Mouse (Mus musculus) forelimb bud, embryonic 11.5 days (tissue): ENCODE data around the gene 1700025G04Rik.
A peak's percentile ranks its signal among the peaks of the same experiment; 100 is the strongest.

Experiments
- DNase-seq: peaks from one replicate; pipeline ENCODE4 v3.0.0-alpha.2; 2012; ENCODE audit warnings: low read depth, low spot score

1700025G04Rik gene

DNA sequence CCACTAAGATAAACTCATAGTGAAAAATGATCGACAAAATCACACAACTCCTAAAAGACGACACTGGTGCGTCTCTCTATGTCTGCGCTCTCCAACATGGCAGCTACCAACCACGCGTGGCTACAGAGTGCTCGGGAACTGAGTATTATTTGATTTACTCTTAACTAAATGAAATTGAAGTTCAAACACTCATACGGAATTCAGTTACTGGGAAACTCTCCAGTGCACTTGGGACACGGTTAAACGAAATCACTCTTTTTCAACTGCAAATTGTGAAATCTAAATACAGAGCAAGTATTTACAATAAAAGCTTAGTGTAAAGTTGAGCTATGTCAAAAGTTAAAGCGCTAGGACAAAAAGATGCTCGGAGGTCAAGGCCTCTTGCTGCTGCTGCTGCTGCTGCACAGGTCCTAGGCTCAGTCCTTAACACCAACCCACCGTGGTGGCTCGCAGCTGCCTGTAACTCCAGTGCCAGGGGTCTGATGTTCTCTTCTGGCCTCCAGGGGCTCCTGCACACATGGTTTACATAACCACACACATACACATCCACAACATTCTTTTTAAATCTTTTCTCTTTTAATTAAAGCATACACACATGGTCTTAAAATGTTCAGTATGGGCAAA lies 13.6 kb downstream of the 1700025G04Rik start:
- DNase-seq = no peak

DNA sequence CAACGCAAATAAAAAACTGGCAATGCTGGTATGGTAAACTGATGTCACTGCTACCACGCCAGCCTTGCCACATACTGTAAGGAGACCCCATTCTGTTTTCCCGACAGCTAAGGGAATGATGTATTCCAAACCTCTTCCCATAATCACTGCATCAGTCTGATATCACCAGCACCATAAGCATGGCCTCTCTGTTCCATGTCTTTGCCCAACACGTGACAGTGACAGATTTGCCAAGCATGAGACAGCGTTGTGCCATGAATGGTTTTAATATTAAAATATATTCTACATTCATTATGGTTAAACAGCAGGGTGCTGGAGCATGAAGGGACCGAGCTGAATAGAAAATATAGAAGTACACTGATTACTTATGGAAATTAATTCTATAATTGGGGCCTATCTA lies 14.2 kb downstream of the 1700025G04Rik start:
- no peak for DNase-seq

GRCm38 (mm10) chr1:152070441-152070840 lies 19.5 kb downstream of the 1700025G04Rik start:
- no peak for DNase-seq

DNA sequence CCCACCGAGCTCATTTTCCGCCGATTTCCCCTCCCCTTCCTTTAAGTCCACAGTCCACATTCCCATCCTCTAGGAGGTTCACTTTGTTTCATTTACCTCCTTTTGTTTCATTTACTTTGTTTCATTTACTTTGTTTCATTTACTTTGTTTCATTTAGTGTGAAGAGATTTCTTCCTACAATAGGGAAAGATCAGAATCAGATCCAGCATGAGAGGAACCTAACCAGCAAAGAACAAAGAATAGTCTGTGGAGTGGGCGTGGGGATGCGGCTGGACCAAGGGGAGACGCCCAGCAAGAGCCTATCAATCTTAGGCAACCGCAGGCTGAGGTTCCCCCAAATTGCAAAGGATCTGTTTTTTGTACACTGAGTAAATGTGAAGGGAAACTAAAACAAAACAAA lies 20.2 kb downstream of the 1700025G04Rik start:
- DNase-seq = no peak

GRCm38 (mm10) chr1:152067919-152068318 lies 22.0 kb downstream of the 1700025G04Rik start:
- no peak for DNase-seq

DNA sequence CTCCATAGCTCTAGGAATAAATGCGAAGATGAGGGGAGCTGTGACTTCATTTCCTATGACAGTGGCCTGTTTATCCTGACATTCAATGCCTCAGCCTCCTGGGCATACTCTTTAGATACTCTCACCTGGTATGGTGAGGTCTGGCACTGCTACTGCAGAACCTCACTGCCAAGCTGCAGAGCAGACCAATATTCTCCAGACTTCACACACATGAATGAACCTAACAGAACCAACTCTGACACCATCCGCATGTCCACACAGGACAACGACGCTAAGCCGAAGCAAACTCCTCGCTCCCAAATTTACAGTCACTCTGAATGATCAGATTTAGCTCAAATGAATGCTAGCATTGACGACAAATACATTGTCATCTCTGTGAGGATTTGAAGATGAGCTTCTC lies 24.4 kb downstream of the 1700025G04Rik start:
- no peak for DNase-seq

GRCm38 (mm10) chr1:152063357-152064145 lies 26.4 kb downstream of the 1700025G04Rik start:
- DNase-seq = no peak

GRCm38 (mm10) chr1:152061745-152062144 lies 28.2 kb downstream of the 1700025G04Rik start:
- no peak for DNase-seq

- no peak for DNase-seq
Measured at GRCm38 (mm10) chr1:152060265-152060664, 29.7 kb downstream of the 1700025G04Rik start.

DNA sequence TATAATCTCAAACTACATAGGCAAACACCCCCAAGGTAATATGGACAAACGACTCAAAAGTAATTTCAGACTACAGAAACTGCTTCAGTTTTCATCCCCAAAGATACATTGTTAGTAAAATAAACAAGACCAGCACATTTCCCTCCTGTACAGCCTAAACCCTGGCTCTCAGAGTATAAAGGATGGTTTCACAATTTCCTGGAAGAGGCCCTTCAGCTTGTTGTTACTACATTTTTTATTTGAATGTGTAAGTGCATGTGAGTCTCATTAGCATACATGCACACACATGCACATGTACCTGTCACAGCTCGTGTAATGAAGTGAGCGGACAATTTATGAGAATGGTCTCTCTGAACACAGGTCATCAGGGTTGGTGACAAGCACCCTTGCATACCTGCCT lies 31.1 kb downstream of the 1700025G04Rik start:
- DNase-seq = no peak

- no peak for DNase-seq
Measured at GRCm38 (mm10) chr1:152053112-152053511, 36.8 kb downstream of the 1700025G04Rik start.

- no peak for DNase-seq
Measured at GRCm38 (mm10) chr1:152051858-152052257, 38.1 kb downstream of the 1700025G04Rik start.

GRCm38 (mm10) chr1:152050037-152050436 lies 39.9 kb downstream of the 1700025G04Rik start:
- no peak for DNase-seq

DNA sequence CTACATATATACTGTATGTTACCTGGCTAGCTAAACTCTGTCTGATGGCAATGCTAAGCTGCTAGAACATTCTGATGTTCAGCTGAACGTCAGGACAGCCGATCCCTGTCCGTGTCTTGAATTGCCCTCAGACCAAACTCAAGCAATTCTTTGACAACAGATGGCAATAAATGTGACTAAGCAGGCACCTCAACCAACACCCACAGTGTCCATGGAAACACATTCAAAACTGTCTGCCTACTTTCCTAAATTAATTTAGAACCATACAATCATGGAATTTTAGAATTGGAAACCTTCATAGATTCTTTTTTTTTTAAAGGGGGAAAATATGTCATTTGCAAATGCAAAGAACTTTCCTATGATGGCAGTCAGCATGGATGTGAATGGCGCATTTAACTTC lies 41.6 kb downstream of the 1700025G04Rik start:
- no peak for DNase-seq

DNA sequence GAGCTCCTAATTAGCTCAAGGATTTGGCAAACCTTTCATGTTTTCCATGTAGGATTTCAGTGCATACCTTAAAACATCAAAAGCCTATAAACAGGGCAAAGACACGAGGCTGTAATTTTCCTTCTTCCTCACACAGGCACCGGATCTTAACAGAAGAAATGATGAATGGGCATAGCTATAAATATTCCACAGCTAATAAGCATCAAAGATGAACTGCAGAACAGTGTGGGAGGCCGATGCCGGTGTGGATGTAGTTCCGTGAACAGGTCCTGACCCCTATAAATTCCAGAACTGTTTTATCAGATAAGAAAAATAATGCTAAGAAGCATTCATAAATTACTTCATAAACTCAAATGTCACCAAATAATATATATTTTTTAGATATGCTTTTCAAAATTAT lies 42.5 kb downstream of the 1700025G04Rik start:
- DNase-seq = no peak

- no peak for DNase-seq
Measured at GRCm38 (mm10) chr1:152043453-152043852, 46.5 kb downstream of the 1700025G04Rik start.

- DNase-seq = no peak
Measured at GRCm38 (mm10) chr1:152042409-152042808, 47.5 kb downstream of the 1700025G04Rik start.

DNA sequence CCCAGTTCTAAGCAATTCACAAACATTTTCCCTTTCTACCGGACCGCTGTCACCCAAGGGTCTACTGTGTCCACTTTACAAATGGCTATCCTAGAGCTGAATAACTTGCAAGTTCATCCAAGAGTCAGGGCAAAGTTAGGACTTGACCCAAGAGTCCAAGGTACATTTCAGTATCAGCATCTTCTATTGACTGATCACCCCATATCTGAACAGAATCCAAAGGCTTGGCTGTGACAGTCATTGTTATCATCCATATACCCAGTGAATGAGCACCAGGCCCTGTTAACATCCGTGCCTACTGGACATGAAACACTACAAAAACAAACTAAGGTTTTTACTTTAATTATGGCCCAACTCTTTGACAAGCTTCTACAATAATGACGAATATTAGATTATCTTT lies 48.9 kb downstream of the 1700025G04Rik start:
- DNase-seq = no peak

DNA sequence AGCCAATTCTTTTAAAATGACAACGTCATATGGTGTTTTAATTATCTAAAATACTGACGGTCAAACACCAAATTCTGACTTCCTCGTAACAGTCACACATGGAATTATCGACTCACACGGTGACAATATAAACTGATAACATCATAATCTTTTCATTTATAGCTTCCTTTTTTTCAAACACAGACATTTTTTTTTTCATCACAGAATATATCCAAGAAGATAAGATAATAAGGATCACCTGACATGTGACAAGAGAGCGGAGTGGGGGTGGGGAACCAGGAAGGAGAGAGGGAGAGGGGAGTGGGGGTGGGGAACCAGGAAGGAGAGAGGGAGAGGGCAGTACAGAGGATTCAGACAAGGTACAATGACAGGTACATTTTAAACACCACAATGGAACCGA lies 49.9 kb downstream of the 1700025G04Rik start:
- no peak for DNase-seq

DNA sequence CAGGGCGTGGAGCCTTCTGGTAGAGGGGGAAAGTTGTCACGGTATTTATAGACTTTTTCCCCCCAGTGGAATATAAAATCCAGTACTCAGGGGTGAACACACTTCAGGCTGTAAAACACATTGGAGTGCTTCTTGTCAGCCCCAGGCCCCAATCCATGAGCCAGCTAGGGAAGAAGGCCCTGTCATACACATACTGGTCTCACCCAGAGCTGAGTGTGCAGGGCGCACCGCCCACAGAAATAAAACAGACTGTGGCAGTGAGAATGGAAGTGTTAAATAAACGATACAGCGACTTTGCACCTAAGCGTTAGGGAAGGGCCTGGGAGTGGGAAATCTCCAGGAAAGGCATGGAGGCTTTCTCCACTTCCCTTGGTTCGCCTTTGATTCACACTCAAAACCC lies 50.3 kb downstream of the 1700025G04Rik start:
- peak; percentile 14 for DNase-seq

DNA sequence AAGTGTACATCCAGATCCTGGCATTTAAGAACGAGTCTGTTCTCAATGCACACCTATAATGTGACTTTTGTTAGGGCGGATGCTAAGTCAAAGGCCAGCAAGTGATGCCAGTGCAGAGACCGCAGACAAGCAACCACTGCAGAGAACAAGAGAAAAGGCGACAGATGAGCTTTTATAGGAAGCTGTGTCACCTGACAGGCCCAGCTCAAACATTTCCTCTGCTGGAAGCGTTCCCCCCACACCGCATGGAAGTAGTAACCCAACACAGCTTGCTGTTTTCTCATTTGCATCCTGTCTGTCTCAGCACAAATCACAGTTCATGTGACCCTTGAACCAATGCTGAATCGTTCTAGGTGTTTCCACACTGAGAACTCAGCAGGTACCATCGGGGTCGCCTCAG lies 51.8 kb downstream of the 1700025G04Rik start:
- no peak for DNase-seq

- DNase-seq = no peak
Measured at GRCm38 (mm10) chr1:152037589-152037988, 52.3 kb downstream of the 1700025G04Rik start.

DNA sequence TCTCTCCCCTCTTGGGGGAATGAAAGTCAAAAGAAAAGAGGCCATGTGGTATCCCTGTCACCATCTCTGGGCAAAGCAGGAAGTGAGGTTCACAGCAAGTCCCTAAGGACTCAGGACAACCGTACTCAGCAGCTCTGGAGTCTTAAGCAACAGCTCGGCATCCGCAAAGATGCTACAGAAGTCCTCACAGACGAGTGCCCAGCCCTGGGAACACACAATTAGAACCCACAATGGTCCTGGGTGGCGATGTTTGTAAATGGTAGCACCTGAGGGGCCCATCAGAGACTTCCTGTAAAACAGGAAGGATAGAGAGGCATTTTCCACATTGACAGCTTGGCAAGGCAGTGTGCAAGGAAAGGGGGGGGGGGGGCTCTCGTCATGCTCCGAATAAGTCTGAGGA lies 55.2 kb downstream of the 1700025G04Rik start:
- DNase-seq = no peak
